Mouse (Mus musculus) limb, embryonic 10.5 days (tissue): ENCODE measurements around the gene Cux2. TPM values are rescaled to one million over a fixed set of nuclear protein-coding genes. Genes with fewer than 3 reads are reported as not detected.

Experiments
- DNase-seq: peaks from one replicate; pipeline ENCODE4 v3.0.0-alpha.2; 2017; ENCODE audit warnings: low spot score
- H3K27ac ChIP-seq: fragments of 300-500 bp; sonication (generic); 2 replicates; pipeline ENCODE4 v1.5.1; 2016; ENCODE audit warnings: mild to moderate bottlenecking
- H3K27me3 ChIP-seq: fragments of 300-500 bp; sonication (generic); 2 replicates; pipeline ENCODE4 v1.6.1; 2016; ENCODE audit warnings: low read depth, mild to moderate bottlenecking; ENCODE audit not compliant: poor library complexity, severe bottlenecking
- H3K36me3 ChIP-seq: fragments of 300-500 bp; sonication (generic); 2 replicates; pipeline ENCODE4 v1.6.1; 2016; ENCODE audit warnings: mild to moderate bottlenecking, moderate library complexity
- H3K4me1 ChIP-seq: fragments of 300-500 bp; sonication (generic); 2 replicates; pipeline ENCODE4 v1.6.1; 2016
- H3K4me3 ChIP-seq: fragments of 300-500 bp; sonication (generic); 2 replicates; pipeline ENCODE4 v1.5.1; 2016; ENCODE audit warnings: mild to moderate bottlenecking, moderate library complexity
- H3K9me3 ChIP-seq: fragments of 300-500 bp; sonication (generic); replicated peaks from 2 replicates; pipeline ENCODE4 v1.6.1; 2016; ENCODE audit warnings: mild to moderate bottlenecking
- WGBS: fragments of 180-500 bp; shearing (Covaris S2); methylation state at CpG from one replicate; pipeline ENCODE4 v1.1.7; 2016; 5-methylcytosine and 5-hydroxymethylcytosine counted together
- polyA plus RNA-seq: library from polyadenylated mRNA; unstranded; fragments of >200 nt; fragmentation: Nextera tagmentation; extraction: Ambion mirVana; gene quantifications from 2 replicates; pipeline ENCODE4 v1.2.1, GENCODE M21; 2016

Cux2 gene
- polyA plus RNA-seq, 1 experiment from 2014 or later = 4.4 TPM

DNA sequence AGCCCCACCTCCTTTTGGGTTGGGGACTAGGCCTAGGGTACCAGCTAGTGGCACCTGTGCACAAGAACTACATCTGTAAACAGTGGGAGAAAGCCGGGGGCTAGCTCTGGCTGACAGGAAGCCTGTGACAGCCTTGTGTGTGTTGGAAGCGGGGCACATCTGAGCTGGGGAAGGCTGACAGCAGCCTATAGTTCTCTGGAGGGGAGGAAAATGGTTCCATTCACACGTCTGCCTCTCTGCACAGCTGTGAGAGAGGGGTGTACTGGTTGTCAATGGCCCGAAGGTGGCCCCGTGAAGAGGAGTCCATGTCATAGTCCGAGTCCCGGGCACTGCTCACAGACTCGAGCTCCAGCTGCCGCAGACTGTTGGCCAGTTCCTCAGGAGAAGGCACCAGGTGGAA, 232.4 kb downstream of the Cux2 start:
- 90% methylated on average over 9 of the region's 9 CpGs for WGBS

DNA sequence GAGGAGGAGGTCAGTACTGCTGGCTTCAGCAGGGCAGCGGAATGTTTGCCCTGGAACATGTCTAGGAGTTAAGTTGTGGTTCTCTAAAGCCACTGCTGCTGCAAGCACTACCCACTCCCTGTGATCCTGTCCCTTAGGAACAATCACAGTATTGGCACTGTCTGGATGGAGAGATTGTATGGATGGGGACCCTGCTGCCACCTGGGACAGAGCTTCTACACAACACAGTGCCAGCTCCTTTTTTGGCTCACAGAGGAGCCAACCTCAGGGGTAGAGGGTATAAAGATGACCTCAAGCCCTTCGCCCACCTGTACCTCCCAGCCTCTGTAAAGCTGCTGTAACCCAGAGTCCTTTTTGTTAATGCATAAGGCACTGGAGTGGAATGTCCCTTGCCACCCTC, 233.3 kb downstream of the Cux2 start:
- WGBS = 95% methylated on average over 2 of the region's 2 CpGs
- H3K4me3 ChIP-seq = no peak overlapping the region
- no peak for DNase-seq
- H3K27me3 ChIP-seq = no peaks in the 10 kb centered on the region
- H3K4me1 ChIP-seq = no peaks in the 10 kb centered on the region
- H3K9me3 ChIP-seq = no peaks in the 10 kb centered on the region
- peaks cover 95% of the 10 kb centered on the region for H3K36me3 ChIP-seq
- H3K27ac ChIP-seq = no peak overlapping the region

More for the DNA sequence above, 232.4 kb downstream of the Cux2 start:
- H3K9me3 ChIP-seq = no peaks in the 10 kb centered on the region
- H3K4me1 ChIP-seq = peaks cover 2% of the 10 kb centered on the region
- peaks cover 87% of the 10 kb centered on the region for H3K36me3 ChIP-seq
- no peaks in the 10 kb centered on the region for H3K27me3 ChIP-seq
- no peak for DNase-seq
- no peak overlapping the region for H3K4me3 ChIP-seq
- no peak overlapping the region for H3K27ac ChIP-seq

DNA sequence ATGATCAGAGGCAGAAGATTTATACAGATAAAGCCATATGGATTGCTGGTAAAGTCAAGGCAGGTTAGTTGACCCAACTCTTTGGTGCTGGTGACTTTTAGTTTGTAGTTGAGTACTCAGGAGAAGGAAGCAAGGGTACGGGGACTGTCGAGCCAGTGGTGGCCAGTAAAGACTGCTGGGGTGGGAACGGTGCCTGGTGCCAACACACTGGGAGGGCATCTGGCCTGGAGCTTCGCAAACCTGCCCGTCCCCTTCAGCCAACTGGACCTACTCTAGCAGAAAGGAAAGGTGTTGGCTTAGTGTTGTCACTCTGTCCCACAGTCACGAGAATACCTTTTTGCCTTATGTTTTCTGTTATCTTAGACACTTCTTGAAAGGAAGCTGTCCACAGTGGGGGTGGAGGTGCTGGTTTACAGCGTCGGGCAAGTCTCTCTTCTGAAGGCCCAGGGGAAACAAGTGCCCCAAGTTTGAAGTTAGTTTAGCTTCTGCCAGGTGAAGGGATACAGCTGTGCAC, 234.0 kb downstream of the Cux2 start:
- H3K36me3 ChIP-seq = peaks cover 98% of the 10 kb centered on the region
- DNase-seq = no peak
- 92% methylated on average over 8 of the region's 8 CpGs for WGBS
- H3K4me3 ChIP-seq = no peak overlapping the region
- H3K4me1 ChIP-seq = no peaks in the 10 kb centered on the region
- no peaks in the 10 kb centered on the region for H3K9me3 ChIP-seq
- H3K27ac ChIP-seq = no peak overlapping the region
- no peaks in the 10 kb centered on the region for H3K27me3 ChIP-seq

DNA sequence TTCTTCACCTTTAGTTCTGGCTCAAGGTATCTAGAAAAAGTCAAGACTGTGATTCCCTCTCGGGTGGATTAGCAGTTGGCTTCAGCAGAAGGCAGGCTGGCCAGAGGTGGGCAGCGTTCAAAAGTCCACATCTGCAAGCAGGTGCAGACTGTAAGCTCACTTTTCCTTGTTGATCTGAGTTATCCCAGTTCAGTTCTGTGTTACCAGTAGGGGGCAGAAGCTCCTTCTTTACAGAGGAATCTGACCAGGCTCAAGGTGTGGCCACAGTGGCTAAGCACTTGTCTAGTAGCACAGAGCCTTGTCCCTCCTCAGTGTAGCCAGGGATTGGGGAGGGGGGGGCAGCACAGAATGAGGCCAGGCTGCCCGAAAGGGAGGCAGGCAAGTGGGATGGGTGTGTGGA, 234.8 kb downstream of the Cux2 start:
- Histone ChIP-seq H3K36me3 (peaks cover 98% of the 10 kb centered on the region), H3K4me3 (no peak overlapping the region), H3K4me1 (no peaks in the 10 kb centered on the region), H3K9me3 (no peaks in the 10 kb centered on the region), H3K27me3 (no peaks in the 10 kb centered on the region), H3K27ac (no peak overlapping the region)
- 71% methylated on average over 3 of the region's 3 CpGs for WGBS
- DNase-seq = no peak

DNA sequence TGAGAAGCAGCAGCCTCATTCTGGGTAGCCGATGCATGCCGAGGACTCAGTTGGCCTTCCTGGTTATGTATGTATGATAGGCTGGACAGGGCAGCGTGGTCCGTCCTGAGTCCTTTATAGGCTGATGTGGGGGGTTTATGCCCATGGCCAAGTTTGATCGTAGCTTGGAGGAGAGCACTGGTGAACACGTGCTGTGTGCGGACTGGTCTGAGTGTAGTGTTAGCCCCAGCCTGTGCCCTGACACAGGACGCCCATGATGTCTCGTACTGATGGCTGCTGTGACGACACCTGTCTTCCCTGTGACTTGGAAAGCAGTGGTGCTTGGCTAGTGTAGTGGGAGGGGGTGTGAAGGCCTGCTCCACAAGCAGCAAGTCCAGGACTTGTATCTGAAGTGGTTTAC, 236.2 kb downstream of the Cux2 start:
- 94% methylated on average over 10 of the region's 10 CpGs for WGBS
- DNase-seq = no peak
- H3K4me3 ChIP-seq = no peak overlapping the region
- H3K9me3 ChIP-seq = no peaks in the 10 kb centered on the region
- no peaks in the 10 kb centered on the region for H3K4me1 ChIP-seq
- H3K36me3 ChIP-seq = peaks cover 96% of the 10 kb centered on the region
- no peak overlapping the region for H3K27ac ChIP-seq
- H3K27me3 ChIP-seq = no peaks in the 10 kb centered on the region

DNA sequence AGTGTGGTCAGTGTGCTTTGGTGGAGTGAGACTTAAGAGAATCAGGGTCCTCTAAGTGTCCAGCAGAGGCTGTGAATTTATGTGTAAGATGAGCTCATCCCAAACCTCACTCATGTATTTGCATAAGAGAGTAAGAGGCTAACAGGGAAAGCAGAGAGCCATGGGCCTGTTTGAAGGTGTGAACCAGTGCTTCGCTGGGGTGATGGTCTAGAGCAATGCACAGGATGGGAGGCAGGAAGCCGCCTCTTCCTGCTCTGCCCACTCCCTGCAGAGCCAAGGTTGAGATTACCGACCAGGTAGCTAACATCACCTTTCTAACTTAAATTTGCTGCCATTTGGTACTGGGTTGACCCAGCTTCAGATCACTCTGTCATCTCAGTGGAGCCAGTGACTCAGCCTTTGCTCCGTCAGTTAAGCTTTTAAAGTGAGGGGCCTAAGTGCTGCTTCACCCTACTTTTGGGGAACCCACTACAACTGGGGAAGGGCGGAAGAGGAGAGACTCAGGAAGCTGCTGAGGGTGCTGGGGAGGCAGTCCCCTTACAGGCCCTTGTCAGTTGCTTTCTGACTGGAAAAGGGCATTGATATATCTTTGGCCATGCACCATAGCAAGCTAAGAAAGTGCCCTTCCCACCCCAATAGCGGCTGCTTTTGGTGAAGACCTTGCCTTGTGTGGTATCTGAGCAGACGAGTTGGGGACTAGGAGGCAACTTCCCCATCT, 237.2 kb downstream of the Cux2 start:
- H3K36me3 ChIP-seq = peaks cover 93% of the 10 kb centered on the region
- WGBS = 87% methylated on average over 7 of the region's 7 CpGs
- peak; percentile 22 for DNase-seq
- no peaks in the 10 kb centered on the region for H3K4me1 ChIP-seq
- no peaks in the 10 kb centered on the region for H3K9me3 ChIP-seq
- H3K4me3 ChIP-seq = no peak overlapping the region
- no peak overlapping the region for H3K27ac ChIP-seq
- no peaks in the 10 kb centered on the region for H3K27me3 ChIP-seq

DNA sequence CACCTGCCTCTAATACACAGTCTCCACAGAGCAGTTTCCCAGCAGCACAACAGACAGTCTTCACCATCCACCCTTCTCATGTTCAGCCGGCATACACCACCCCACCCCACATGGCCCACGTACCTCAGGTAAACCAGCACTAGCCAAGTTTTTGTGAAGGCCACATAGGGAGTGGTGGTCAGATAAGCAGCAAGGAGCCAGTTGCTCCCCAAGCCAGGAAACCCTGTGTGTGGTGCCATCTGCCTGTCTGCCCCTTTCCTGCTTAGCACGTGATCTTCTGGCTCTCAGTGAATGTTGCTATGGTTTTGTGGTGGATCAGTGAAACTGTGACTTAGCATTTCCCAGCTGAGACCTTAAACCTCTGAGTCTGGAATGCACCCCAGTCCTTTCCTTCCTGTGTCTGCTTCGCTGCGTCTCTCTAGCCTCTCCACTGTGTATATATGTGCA, 238.4 kb downstream of the Cux2 start:
- Histone ChIP-seq H3K4me3 (no peak overlapping the region), H3K27me3 (no peaks in the 10 kb centered on the region), H3K27ac (no peak overlapping the region), H3K36me3 (peaks cover 90% of the 10 kb centered on the region), H3K4me1 (no peaks in the 10 kb centered on the region), H3K9me3 (no peaks in the 10 kb centered on the region)
- DNase-seq = no peak
- WGBS = 93% methylated on average over 5 of the region's 5 CpGs

DNA sequence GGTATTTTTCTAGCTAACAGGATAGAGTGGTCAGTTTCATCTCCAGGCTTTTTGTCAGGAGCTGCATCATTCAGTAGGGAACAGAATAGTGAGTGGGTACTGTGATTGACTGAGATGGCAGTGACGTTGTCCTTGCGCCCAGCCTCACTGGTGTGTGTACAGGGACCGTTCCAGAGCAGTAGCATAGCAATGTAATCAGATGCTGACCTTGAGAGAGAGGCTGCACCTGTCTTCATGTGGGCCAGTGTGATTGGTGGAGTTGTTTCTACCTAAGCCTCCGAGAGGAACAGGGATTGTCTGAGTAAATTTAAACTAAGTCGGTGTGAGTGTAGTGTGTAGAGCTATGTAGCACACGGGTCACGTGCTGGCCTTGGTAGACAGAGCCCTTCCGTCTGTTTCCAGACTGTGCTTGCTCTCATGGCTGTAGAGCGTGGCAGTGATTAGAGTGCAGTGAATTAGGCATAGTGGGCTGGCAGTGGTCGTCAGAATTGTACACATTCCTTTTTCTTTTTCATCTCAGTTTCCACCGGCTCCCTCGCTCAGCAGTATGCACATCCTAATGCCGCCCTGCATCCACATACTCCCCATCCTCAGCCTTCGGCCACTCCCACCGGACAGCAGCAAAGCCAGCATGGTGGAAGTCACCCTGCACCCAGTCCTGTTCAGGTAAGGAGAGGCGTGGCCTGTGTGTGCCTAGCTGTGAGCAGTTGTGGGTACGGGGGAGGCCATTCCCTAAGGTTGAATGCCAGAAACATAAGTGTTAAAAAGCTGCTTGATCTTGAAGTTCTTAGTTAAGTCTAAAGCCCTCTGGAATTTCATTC, 239.4 kb downstream of the Cux2 start:
- Histone ChIP-seq H3K4me3 (no peak overlapping the region), H3K9me3 (no peaks in the 10 kb centered on the region), H3K27ac (no peak overlapping the region), H3K4me1 (no peaks in the 10 kb centered on the region), H3K36me3 (peaks cover 90% of the 10 kb centered on the region), H3K27me3 (no peaks in the 10 kb centered on the region)
- 93% methylated on average over 17 of the region's 17 CpGs for WGBS
- DNase-seq = no peak

DNA sequence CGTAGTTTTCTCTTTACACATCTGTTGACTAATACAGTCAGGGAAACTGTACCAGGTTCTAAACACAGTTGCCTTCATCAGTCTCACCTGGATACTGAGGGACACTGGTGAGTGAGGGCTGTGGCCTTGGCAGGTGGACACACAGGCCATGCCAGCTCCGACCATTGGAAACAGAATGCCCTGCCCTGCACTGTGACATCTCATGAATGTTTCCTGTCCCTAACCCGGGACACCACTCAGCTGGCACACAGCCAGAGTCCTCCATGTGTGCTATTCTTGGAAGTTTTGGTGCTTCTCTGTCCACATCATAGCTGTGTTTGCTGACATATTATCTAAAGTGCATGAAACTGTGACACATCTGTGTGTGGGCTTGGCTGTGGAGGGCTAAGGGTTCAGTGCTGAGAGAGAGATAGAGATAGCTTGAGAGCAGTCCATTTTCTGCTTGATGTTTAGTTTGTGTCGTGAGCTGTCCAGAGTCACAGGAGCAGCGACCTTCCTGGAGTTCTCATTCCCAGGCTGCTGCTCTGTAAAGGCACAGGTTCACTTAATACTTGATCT, 240.2 kb downstream of the Cux2 start:
- Histone ChIP-seq H3K27me3 (no peaks in the 10 kb centered on the region), H3K9me3 (no peaks in the 10 kb centered on the region), H3K4me1 (no peaks in the 10 kb centered on the region), H3K27ac (no peak overlapping the region), H3K36me3 (peaks cover 90% of the 10 kb centered on the region), H3K4me3 (no peak overlapping the region)
- no peak for DNase-seq
- WGBS = 88% methylated on average over 5 of the region's 5 CpGs

DNA sequence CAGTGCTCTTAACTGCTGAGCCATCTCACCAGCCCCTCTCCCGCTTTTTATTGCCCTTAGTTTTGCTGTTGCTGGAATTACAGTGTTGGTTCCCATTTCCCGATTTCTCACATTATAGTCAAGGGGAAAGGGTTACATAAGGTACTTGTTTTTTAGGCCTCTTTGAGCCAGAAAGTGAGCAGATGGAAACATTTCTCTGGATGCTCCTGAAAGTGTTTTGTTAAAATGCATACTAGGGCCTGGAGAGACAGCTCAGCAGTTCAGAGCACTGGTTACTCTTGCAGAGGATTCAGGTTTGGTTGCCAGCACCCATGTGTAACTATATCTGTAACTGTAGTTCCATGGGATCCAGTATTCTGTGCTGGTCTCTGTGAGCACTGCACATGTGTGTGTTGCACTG, 241.7 kb downstream of the Cux2 start:
- no peak overlapping the region for H3K4me3 ChIP-seq
- no peaks in the 10 kb centered on the region for H3K9me3 ChIP-seq
- H3K27ac ChIP-seq = no peak overlapping the region
- 81% methylated on average over 2 of the region's 2 CpGs for WGBS
- H3K36me3 ChIP-seq = peaks cover 91% of the 10 kb centered on the region
- DNase-seq = no peak
- no peaks in the 10 kb centered on the region for H3K4me1 ChIP-seq
- no peaks in the 10 kb centered on the region for H3K27me3 ChIP-seq

DNA sequence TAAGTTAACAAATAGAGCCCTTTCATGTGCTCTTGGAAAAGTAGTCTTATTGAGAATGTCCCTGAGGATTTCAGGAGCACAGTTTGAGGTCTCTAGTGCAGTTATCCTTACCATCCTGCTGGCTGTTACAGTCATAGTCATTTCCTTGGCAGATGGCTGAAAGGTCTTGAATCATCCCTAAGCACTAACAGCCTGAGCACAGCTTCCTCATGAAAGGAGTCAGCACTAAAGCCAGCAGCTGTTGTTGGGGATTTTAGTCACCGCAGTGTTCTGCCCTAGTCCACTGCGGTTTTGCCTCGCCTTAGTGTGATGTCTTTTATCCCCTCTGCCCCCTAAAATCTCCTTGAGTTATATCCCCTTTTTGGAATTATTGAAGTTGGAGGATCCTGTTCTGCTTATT, 242.7 kb downstream of the Cux2 start:
- Histone ChIP-seq H3K9me3 (no peaks in the 10 kb centered on the region), H3K27me3 (no peaks in the 10 kb centered on the region), H3K4me3 (no peak overlapping the region), H3K4me1 (no peaks in the 10 kb centered on the region), H3K36me3 (peaks cover 91% of the 10 kb centered on the region), H3K27ac (no peak overlapping the region)
- DNase-seq = no peak
- 96% methylated on average over 3 of the region's 3 CpGs for WGBS
